Mouse (Mus musculus): ENCODE measurements around the gene Ercc6l.
"Not testable (repeated sequence)": the region's sequence is repeated elsewhere in the genome, so short reads cannot be mapped to it uniquely, and the experiment has no call there.

Gene Ercc6l

DNA sequence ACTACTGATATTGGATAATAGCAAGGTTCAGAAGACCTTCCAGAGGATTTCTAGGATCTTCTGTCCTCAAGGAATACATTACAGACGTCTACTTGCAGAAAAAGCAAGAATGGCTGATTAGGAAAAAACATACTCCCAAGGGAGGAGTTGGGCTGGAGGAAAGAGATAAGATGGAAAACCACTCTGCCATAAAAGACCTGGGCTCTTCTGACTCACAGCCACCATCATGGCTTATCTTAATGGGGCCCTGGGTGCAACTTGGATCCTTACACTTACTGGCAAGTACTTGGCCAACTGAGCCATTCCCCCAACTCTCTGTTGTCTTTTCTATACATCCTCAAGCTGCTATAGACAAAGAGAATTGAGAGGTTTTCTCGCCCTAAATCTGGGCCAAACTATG is 53.1 kb downstream of the Ercc6l start:
- not testable (repeated sequence) for DNase-seq

DNA sequence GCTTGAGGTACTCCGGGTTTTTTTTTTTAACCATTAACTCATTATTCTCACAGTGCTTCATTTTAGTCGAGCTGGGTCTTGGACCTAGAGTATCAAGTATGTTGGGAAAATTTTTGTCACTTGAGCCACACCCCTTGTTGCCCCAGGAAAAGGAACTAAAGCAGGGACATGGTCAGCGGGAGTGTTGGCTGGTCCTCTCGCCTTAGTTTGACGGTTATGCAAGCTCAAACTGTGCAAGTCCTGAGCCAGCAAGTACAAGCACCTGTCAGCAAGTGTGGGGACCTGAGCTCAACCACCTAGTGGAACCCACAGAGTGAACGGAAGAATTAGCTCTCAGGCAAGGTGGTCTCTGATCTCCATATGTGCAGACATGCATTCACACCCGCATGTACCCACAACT is 55.0 kb downstream of the Ercc6l start:
- DNase-seq: no peak

DNA sequence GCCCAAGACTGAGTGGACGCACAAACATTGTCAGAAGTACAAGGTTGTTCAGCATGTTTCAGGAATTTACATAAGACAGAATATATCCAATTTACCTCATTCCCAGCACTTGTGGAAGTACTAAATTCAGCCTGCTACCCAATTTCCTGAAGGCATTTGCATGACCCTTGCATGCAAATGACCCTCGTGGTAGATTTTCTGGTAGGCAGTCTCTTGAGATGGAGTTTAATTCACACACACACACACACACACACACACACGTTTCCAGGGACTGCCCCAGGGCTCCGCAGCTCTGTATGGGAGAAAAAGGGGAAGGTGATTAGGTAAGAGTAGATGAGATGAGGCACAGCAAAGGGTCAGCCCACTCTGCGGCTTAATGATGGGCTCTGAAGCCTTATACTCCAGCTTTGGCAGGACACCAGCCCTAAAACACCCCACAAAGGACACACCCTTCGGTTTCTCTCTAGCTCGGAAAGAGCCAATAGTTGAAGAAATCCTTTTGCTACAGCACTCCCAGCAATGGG is 62.4 kb downstream of the Ercc6l start:
- no peak for DNase-seq

All from right cerebral cortex, postnatal 14 days (tissue).